Mouse (Mus musculus): Measurements from ENCODE around the gene Atp5d.

Atp5d gene

DNA sequence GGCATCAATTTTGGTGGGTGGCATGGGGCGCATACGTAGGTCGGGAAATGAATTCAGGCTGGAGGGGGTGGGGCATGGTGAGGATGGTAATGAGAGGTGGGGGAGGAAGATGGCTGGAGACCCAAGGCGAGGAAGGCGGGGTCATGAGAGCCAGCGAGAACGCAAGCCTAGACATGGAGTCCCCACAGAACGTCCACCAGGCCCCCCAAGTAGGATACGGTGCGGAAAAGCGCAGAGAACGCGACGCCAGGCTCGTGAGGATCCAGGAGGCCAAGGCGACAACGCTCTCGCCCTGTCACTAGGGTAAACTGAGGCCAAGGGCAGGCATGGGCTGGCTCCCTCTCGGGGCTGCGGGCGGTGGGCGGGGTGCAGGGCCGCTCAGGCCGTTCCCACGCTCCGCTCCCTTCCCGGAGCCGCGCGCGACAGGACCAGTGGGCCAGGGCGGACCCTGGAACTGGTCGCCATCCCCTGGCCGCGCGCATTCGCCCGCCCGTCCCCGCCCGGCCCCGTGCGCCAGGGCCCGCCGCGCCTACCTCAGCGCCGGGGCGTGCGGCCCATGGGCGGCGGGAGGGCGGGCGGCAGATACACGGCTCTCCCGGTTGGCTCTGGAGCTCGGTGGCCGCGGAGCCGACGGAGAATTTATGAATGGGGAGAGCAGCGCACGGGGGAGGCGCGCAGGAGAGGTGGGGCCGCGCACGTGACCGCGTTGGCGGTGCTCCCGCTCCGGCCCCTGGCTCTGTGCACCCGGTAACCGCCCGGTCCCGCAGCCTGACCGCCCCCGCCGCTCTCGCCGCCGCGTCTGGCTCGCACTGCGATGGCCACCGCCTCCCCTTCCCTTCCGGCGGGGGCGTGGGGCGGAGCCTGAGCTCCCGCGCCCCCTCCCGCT, at the start of gene Atp5d:
Gene Atp5d (plus strand): TSS at position 80 of the 886 bp plus-strand sequence.
- CTCF ChIA-PET: interaction anchor here (0.5 kb wide), 1 partner anchor 412 kb away, joined by 4 read pairs; no protein-coding TSS in a partner anchor

DNA sequence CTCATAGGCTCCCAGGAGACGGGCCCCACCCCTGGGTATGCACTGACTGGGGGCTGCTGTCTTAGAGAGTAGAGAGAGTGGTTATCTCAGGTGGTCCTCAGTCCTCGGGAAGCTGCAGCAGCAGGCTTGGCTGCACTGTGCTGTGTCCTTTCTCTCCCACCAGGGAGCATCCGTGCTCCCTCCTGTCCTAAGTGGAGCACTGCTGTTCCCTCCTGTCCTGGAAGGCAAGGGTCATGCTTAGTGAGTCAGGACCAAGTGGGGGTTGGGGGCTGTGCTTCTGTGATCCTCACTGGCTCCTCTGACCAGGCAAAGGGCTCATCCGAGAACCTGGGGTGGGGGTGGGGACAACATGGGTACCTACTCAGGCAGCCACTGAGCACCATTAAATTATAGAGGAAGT, 49.3 kb upstream of the Atp5d start:
- CTCF ChIA-PET: no interaction called here

DNA sequence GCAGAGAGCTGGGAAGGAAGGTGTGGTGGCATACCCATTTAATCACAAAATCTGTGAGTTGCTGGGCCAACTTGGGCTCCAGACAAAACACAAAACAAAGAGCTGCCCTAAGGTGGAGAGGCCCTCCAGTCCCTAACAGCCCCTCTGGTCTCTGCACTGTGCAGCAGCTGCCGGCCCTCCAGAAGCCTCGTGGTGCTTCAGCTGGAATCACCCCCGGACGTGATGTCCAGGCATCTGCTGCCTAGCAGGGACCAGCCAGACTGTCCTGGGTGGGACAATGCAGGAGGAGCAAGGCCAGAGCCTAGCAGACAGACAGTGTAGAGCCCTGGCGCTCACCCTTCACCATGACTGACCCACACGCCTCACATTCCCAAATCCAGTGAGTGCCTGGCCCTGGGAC, 46.9 kb upstream of the Atp5d start:
- CTCF ChIA-PET: no interaction called here

DNA sequence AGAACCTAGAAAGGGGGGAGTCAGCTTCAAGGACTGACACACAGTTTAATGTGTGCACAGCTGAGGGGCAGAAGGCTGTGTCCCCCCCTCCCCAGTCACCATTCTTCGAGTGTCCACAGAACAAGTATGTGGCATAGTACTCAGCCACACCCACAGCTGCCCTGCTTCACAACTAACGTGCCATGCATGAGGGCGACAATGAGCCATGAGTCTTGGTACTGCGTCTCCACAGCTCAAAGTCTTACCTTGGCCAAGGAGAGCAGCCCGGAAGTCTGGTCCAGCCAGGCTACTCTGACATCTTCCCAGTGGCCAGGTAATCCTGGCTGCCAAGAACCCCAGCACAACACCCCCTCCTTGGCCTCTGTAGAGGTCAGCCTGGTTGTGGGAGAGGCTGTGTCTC, 45.7 kb upstream of the Atp5d start:
- CTCF ChIA-PET: no interaction called here

DNA sequence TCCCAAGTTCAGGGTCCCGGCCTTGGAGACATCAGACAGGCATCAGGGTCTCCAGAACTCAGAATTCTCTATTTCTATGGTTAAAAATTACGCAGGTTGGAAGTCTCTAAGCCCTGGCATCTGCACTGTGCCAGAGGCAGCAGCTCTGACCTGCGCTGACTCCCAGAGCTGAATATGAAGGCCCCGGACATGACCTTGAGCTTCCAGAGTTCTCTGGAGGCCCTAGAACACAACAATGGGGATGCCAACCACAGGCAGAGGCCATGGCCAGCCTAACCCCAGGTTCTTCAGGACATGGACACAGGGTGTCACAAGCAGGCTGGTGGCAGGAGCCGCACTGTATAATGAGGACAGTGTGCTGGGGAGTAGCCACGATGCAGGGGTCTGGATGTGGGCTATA, 44.3 kb upstream of the Atp5d start:
- CTCF ChIA-PET: no interaction called here

DNA sequence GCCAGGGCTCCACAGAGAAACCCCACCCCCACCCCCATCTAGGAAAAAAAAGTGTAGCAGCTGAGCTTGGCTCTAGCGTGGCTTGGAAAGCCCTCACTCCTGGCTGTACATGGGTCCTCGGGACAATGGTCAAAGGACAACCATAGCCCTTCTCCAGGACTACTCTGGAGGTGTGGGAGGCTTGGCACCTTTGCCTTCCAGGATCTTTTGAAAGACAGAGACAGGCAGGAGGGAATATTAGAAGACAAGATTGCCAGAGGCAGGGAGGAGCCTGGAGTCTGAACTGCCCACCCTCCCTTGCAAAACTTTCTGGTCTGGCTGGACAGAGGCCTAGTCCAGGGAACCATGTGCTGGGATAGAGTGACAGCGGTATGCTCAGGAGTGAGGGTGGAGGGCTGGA, 43.7 kb upstream of the Atp5d start:
- CTCF ChIA-PET: interaction anchor here (0.6 kb wide), 1 partner anchor 23 kb away, joined by 4 read pairs; no protein-coding TSS in a partner anchor

DNA sequence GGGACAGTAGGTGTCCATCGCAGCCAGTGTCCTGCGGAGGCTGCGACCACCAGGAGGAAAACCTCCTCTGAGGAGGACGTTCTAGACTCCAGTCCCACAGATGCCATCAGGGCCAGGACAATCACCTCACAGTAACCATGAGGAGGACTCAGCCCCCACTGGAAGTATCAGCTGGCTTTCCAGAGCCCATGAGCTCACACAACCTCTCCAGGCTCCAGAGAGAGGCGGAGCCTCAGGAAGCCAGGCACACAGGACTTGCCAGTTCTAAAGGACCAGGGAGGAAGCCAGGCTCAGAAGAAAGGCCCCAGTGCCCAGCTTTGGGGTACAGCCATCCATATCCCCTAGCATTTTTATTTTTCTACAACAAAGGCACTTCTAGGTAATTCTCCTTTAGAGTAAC, 42.9 kb upstream of the Atp5d start:
- CTCF ChIA-PET: no interaction called here

DNA sequence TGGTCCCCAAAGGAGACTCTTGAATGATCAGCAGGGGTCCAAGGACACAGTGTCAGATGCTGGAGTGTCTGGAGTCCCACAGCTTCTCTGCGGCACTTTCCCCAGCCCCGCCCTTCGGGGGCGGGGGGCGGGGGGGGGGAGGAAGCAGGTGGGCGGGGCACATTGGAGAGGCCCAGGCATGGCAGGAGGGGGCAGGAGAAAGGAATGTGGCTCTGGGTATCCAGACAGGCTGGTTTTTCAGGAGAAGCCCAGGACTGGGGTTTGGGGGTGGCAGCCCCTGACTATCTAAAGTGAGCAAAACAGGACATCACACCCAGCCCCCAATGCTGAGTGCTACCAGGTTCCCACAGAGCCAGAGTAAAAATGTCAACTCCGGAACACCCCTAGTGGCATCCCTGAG, 41.2 kb upstream of the Atp5d start:
- CTCF ChIA-PET: interaction anchor here (0.5 to 0.8 kb wide), 2 partner anchors 19 to 56 kb away, joined by 3 read pairs; no protein-coding TSS in a partner anchor

DNA sequence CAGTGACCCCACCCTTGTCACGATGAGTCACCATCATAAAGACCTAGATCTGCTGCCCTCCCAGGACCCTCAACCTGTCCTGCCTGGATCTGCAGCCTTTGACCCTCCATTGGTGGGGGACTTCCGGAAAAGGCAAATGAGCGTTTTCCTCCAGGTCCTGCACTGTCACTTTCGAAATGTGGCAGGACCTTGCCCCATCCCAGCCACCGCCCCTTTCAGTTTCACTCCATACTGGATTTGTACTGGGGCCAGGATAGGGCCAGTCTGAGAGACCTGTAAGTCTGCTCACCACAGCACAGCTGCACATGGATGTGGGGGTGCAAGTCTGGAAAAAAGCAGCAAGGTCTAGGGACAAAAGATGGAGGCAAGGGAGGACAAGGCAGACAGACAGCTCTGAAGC, 39.8 kb upstream of the Atp5d start:
- CTCF ChIA-PET: no interaction called here

DNA sequence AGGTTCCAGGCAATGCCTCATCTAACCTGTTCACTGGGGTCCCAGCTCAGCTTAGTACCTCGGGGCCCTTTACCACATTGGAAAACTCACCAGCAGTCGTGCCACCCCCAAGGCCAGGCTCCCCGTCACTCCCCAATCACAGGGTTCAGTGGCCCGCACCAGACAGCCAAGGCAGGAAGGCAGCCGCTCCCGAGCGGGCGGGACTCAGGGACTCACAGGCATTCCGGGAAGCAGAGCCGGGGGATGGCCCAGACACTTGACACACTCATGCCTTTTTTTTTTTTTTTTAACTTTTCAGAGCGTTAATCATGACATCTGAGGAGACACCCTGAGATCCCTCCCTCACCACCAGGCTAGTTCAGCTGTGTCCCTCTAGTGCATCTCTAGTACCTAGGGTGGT, 37.5 kb upstream of the Atp5d start:
- CTCF ChIA-PET: no interaction called here

DNA sequence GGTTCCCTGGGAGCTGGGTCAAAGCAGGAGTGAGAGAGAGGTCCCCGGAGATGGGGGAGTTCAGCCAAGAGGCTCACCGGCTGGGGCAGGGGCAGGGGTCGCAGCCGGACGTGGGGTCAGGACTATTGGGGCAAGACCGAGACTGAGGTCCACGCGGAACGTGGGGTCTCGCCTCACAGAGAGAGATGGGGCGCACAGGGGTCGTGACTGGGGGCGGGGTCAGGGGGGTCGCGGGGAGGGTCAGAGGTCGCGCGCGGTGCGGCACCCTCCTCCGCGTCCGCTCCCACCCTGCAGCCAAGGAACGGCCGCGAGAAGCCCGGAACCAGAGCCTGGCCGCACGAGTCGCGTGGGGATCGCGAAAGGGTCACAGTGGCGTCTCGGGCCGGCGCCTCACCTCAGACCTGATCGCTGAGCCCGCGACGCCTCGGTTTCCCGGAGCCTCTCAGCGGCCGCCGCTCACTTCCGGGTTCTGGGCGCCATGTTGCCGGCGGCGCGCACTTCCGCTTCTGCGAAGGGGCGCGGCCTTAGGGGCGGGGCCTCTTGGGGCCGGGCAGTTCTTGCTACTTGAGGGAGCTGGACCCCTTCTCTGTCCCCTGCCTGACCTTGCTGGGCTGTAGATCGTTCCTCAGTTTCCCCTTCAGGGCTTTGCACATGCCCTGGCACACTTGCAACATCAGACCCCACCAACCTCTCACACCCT, 36.1 kb upstream of the Atp5d start:
- CTCF ChIA-PET: no interaction called here

DNA sequence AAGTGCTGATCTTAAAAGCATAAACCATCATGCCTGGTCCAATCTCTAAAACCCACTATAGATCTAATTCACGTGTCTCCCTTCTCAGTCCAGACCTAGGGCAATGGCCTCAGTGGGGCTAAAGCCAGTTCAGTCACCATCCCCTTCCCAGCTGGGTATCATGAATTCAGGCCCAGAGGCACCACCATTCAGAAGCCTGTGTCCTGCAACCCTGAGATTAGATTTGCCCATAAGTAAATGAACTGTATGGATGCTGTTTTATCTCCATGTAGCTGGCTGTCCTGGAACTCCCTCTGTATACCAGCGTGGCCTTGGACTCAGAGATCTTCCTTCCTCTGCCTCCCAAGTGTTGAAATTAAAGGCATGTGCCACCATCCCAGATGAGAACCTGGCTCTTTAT, 35.4 kb upstream of the Atp5d start:
- CTCF ChIA-PET: no interaction called here

DNA sequence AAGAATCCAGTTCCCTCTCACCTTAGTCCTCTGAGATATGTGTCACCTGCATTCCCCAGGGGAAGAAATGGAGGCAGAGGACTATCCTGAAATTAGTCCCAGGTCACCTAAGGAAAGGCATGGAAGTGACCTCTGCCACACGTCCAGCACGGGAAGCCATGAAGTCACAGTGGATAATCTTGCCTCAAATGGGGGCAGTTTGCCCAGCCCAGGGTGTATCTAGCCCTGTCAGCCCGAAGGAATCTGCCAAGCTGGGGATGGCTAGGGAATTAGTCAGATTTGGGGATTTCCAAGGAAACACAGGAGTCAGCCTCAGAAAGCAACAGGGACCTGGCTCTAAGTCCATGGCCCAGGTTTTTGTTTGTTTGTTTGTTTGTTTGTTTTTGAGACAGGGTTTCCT, 34.3 kb upstream of the Atp5d start:
- CTCF ChIA-PET: no interaction called here

DNA sequence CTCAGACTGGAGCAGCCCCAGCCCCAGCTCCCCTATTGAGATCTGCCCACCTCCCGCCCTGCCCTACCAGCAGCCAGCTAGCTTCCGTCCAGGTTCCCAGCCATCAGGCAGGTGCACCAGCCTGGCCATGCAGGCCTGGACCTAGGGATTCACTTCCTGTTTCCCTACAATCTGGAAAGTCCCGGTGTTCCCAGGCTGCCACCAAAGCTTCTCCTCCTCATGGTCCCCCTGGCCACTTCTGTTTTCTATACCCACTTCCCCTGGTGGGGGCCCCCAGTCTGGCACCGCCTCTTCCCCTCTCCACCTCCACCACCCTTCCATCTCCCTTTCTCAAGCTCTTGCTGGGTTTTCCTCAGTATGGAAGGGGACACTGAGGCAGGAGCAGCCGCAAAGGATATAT, 33.0 kb upstream of the Atp5d start, which contains the start of gene Sbno2:
Gene Sbno2 (minus strand): TSS at position 112 of the 400 bp plus-strand sequence.
- CTCF ChIA-PET: interaction anchor here (1.7 kb wide), 1 partner anchor 33 kb away, joined by 5 read pairs; no protein-coding TSS in a partner anchor

DNA sequence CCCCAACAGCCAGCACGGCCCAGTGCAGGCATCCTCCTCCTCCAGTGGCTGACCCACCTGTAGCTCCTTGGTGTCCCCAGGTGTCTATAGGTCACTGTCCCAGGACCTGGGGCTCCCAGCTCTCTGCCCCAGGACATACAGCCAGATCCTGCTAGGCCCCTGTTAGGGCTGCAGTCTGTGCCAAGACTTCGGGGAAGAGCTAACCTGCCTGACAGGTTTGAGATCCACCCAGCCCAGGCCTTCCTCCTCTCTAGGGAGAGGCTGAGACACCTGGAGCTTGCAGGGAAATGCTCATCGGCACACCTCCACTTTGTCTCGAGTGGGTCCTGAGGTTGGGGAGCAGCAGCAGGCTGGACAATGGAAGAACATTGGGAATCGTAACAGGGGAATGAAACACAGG, 32.5 kb upstream of the Atp5d start:
- CTCF ChIA-PET: interaction anchor here (0.6 to 1.7 kb wide), 4 partner anchors 12 to 1289 kb away, joined by 3 to 24 read pairs (median 5); no protein-coding TSS in a partner anchor

DNA sequence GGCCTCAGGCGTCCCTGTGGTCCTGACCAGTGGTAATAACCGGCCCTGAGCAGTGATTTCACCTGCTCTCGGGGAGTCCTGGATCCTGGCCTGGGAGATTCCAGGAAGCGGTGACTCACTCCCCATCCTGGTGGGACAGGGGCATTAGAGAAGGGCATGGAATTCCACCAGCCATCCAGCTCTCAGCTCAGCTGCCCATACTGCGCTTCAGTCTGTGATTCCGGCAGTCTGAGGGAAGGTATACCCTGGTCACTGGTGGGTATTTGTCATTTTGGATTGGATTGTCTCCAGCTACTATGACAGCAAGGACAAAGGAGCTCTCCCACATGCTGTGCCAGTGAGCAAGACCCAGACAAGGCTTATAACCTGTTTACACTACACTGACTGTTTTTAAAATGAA, 30.8 kb upstream of the Atp5d start:
- CTCF ChIA-PET: no interaction called here

DNA sequence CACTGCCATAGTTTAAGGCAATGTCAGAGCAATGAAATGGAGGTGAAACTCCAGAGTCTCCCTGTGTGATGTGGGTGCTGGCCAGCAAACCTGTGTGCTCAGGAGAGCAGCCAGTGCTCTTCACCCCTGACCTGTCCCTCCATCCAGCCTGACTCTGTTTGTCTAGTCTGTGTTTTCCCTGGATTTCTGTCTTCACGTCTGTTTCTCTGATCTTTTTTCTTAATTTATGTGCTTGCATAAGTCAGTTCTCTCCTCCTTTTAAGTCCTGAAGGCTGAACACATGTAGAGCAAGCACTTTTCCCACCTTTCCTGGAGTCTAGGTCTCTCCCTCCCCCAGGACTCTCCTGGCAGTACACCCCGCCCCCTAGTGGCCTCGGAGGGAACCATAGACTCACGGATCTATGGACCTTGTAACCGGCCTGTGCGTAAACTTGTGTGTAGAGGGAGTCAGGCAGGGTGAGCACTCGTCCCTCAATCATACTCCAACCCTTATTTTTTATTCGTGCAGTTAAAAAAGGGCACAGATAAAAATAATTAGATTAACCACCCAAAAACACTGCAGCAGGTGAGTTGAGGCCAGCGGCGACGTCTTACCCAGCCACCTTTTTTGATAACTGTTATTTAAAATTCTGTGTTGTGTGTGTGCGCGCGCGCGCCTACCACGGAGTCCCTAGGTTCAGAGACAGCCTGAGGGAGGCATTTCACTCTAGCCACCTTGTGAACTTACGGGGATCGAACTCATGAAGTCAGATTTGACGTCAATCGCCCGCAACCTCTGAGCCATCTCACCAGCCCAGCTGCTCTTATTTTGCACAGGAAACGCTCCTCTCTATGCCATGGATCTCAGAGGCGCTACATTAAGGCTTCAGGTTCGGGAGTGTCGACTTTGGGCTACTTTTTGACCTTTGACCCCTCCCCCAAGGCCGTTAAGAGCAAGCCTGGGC, 23.8 kb upstream of the Atp5d start:
- CTCF ChIA-PET: interaction anchor here (0.7 to 1.4 kb wide), 4 partner anchors 26 to 296 kb away, joined by 3 to 6 read pairs (median 4); partner anchors contain the start of gene Cbarp

DNA sequence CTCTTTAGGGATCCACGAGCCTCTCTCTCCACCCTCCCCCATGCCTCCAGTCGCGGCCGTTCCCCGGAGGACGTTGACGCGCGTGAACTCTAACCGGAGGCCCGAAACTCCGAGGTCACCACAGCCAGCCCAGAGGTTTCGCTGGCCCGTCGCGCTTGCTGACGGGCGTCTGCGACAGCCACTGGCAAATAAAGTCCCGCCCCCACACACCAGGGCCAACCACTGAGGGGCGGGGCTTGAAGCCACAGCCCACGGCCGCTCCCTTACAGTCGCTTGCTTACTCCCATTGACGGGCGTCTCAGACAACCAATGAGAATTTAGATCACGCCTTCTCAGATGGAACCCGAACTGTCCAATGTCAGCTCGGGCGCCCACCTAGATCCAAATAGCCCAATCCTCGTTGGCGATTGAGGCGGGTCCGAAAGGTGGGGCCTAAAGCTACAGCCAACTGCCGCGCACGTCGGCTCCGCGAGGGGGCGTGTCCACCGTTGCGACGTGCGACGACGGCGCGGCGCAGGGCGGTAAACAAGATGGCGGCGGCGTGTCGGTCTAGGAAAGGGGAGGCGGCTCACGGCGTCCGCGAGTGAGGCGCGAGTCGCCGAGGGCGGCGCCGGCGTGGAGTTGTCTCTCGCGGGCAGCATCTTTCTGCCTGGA, 23.0 kb upstream of the Atp5d start, which contains the start of gene Stk11:
Gene Stk11 (plus strand): TSS at position 514 of the 654 bp plus-strand sequence.
- CTCF ChIA-PET: interaction anchor here (0.8 to 1.4 kb wide), 3 partner anchors 26 to 297 kb away, joined by 3 to 6 read pairs (median 3); partner anchors contain the start of gene Cbarp

DNA sequence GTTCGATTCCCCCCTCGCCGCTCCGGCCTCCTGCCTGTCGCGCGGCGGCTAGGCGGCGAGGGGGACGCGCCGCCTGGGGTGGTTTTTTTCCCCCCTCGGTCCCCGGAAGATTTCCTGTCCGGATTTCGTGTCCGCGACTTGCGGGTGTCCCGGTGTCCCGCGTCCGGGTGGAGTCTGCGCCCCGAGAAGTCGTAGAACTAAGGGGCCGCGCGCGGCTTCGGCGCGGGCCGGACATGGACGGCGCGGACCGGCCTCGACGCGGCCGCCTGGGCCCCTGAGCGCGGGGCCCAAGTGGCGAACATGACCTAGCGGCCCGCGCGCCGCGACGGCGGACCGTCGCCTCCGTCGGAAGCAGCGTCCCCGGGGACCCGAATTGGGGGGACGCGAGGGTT, 22.5 kb upstream of the Atp5d start:
- CTCF ChIA-PET: interaction anchor here (0.8 to 1.4 kb wide), 2 partner anchors 25 to 298 kb away, joined by 3 to 6 read pairs; partner anchors contain the start of gene Cbarp

DNA sequence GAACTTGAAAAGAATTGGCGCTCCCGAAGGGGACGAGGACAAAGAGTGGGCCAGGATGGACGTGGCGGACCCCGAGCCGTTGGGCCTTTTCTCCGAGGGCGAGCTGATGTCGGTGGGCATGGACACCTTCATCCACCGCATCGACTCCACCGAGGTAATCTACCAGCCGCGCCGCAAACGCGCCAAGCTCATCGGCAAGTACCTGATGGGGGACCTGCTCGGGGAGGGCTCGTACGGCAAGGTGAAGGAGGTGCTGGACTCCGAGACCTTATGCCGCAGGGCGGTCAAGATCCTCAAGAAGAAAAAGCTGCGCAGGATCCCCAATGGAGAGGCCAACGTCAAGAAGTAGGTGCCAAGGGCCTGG, 21.9 kb upstream of the Atp5d start:
- CTCF ChIA-PET: no interaction called here
